Comparison of ENCODE assay signal across 8 mouse cellular contexts in the genomic region with DNA sequence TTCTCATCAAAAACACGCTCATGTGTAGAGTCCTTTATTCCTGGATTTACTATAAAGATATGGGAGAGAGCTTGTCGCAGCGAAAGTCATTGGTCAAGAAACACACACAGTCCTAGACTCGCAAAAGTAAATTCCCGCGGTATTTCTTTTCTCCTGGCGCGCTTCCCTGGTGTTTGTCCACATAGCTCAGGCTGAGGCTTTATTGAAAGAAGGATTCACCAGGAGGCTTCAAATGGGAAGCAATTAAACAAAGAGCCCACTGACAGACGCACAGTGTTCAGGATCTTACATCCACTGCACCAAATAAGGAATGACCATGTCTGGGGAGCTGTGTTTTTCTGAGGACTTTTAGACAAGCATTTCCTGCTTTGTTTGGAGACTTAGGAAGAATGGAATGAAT.
DNase-seq lines count a peak whose midpoint lies in the region; ATAC-seq and TF ChIP-seq lines count a peak whose summit lies in the region.

No protein-coding gene starts in this region.

- WGBS in forebrain, embryonic 13.5 days = 60% methylated on average over 9 of the region's 9 CpGs
- WGBS in forebrain, embryonic 15.5 days = 56% methylated on average over 9 of the region's 9 CpGs
- WGBS in heart, postnatal 0 days = 57% methylated on average over 9 of the region's 9 CpGs
- WGBS in limb, embryonic 14.5 days = 50% methylated on average over 9 of the region's 9 CpGs

- TF ChIP-seq POLR2A in limb, embryonic 14.5 days (IDR thresholded peaks at IDR 0.05; ENCODE audit: borderline replicate concordance, extremely low read depth, insufficient read depth, insufficient read length) = no peak

- H3K9me3 ChIP-seq in forebrain, embryonic 13.5 days (replicated peaks) = no peaks in the 10 kb centered on the region
- H3K9me3 ChIP-seq in forebrain, embryonic 15.5 days = no peaks in the 10 kb centered on the region
- no peaks in the 10 kb centered on the region for H3K9me3 ChIP-seq in heart, postnatal 0 days (replicated peaks; ENCODE audit: control insufficient read depth, low read length)
- H3K9me3 ChIP-seq in limb, embryonic 14.5 days (ENCODE audit: control insufficient read depth, low read length) = no peaks in the 10 kb centered on the region

- no peak overlapping the region for H3K4me3 ChIP-seq in forebrain, embryonic 13.5 days
- H3K4me3 ChIP-seq in forebrain, embryonic 15.5 days = no peak overlapping the region
- no peak overlapping the region; the same call in 1 of the 2 replicates for H3K4me3 ChIP-seq in brown adipose tissue, adult 24 weeks (ENCODE audit: insufficient read depth, low read depth, low read length)
- 0 out of 2 replicates have a peak overlapping the region, but pooled peaks have one; percentile 2 for H3K4me3 ChIP-seq in heart, postnatal 0 days (ENCODE audit: low read depth, low read length)
- H3K4me3 ChIP-seq in limb, embryonic 14.5 days (replicated peaks; ENCODE audit: low read length) = no peak overlapping the region

- no peak for TF ChIP-seq EP300 in heart, postnatal 0 days (IDR thresholded peaks at IDR 0.05; ENCODE audit: low read depth)

- H3K27ac ChIP-seq in forebrain, embryonic 13.5 days = no peak overlapping the region
- no peak overlapping the region for H3K27ac ChIP-seq in forebrain, embryonic 15.5 days (replicated peaks)
- H3K27ac ChIP-seq in brown adipose tissue, adult 24 weeks (replicated peaks; ENCODE audit: low read depth, low read length) = peak overlapping the region; percentile 31; the same call in 1 of the 2 replicates
- H3K27ac ChIP-seq in heart, postnatal 0 days (ENCODE audit: low read depth) = peak overlapping the region; percentile 61
- no peak overlapping the region; the same call in 1 of the 2 replicates for H3K27ac ChIP-seq in limb, embryonic 14.5 days (replicated peaks; ENCODE audit: low read depth, low read length)

- H3K36me3 ChIP-seq in forebrain, embryonic 13.5 days (ENCODE audit: poor library complexity, severe bottlenecking) = no peaks in the 10 kb centered on the region
- H3K36me3 ChIP-seq in forebrain, embryonic 15.5 days = no peaks in the 10 kb centered on the region
- H3K36me3 ChIP-seq in heart, postnatal 0 days (replicated peaks; ENCODE audit: control insufficient read depth, insufficient read depth, low read length) = no peaks in the 10 kb centered on the region
- H3K36me3 ChIP-seq in limb, embryonic 14.5 days (ENCODE audit: control insufficient read depth, insufficient read depth, low read length) = no peaks in the 10 kb centered on the region

- 0 out of 2 replicates have a peak, but pooled peaks cover 4% of the 10 kb centered on the region for H3K4me1 ChIP-seq in forebrain, embryonic 13.5 days
- H3K4me1 ChIP-seq in forebrain, embryonic 15.5 days = no peaks in the 10 kb centered on the region; the same call in 1 of the 2 replicates
- H3K4me1 ChIP-seq in brown adipose tissue, adult 24 weeks (ENCODE audit: control insufficient read depth, insufficient read depth, insufficient read length, low read length) = peaks cover 3% of the 10 kb centered on the region
- peaks cover 19% of the 10 kb centered on the region for H3K4me1 ChIP-seq in heart, postnatal 0 days (ENCODE audit: control insufficient read depth, insufficient read depth)
- H3K4me1 ChIP-seq in limb, embryonic 14.5 days (ENCODE audit: control insufficient read depth, insufficient read depth, low read length) = peaks cover 23% of the 10 kb centered on the region

- no peak overlapping the region for H3K4me2 ChIP-seq in forebrain, embryonic 13.5 days
- H3K4me2 ChIP-seq in forebrain, embryonic 15.5 days (replicated peaks) = no peak overlapping the region
- peak overlapping the region; percentile 42 for H3K4me2 ChIP-seq in heart, postnatal 0 days (ENCODE audit: low read depth, low read length)
- no peak overlapping the region; the same call in 1 of the 2 replicates for H3K4me2 ChIP-seq in limb, embryonic 14.5 days (replicated peaks; ENCODE audit: low read depth, low read length, severe bottlenecking)

- TF ChIP-seq CTCF in heart, postnatal 0 days (IDR thresholded peaks at IDR 0.05; ENCODE audit: low read depth) = no peak

- no peak for DNase-seq in heart, postnatal 0 days (ENCODE audit: low spot score)
- peak; percentile 16 for DNase-seq in limb, embryonic 14.5 days (ENCODE audit: low spot score)
- no peak for DNase-seq in spleen, adult 12 weeks (ENCODE audit: low spot score)
- DNase-seq in c-Kit-positive CD71-positive TER-119-positive erythroid progenitor cells, embryonic 14.5 days (ENCODE audit: low spot score) = no peak
- no peak for DNase-seq in cerebellum, postnatal 4 days (ENCODE audit: low spot score in 2 of 2)

- H3K27me3 ChIP-seq in forebrain, embryonic 13.5 days = no peaks in the 10 kb centered on the region
- H3K27me3 ChIP-seq in forebrain, embryonic 15.5 days = no peaks in the 10 kb centered on the region
- H3K27me3 ChIP-seq in heart, postnatal 0 days (ENCODE audit: control insufficient read depth, insufficient read depth, low read length) = no peaks in the 10 kb centered on the region
- no peaks in the 10 kb centered on the region for H3K27me3 ChIP-seq in limb, embryonic 14.5 days (ENCODE audit: control insufficient read depth, insufficient read depth, low read length)

- H3K9ac ChIP-seq in forebrain, embryonic 13.5 days = no peak overlapping the region
- H3K9ac ChIP-seq in forebrain, embryonic 15.5 days (replicated peaks) = no peak overlapping the region
- H3K9ac ChIP-seq in heart, postnatal 0 days (replicated peaks; ENCODE audit: low read depth, low read length) = no peak overlapping the region
- no peak overlapping the region for H3K9ac ChIP-seq in limb, embryonic 14.5 days (ENCODE audit: low read depth, low read length, severe bottlenecking)

- peak; percentile 27; the same call in 1 of the 2 replicates for ATAC-seq in forebrain, embryonic 13.5 days
- no peak for ATAC-seq in forebrain, embryonic 15.5 days (replicated peaks)
- peak; percentile 41 for ATAC-seq in heart, postnatal 0 days (ENCODE audit: insufficient read depth, low read depth)
- no peak for ATAC-seq in limb, embryonic 14.5 days (ENCODE audit: low FRiP score, low read depth)

Comparison
In these comparisons a context has a peak if more than half of its experiments do, and no peak if none do; other contexts are left out.
1. ATAC-seq: peak in forebrain, embryonic 13.5 days (single experiment) and heart, postnatal 0 days (single experiment); none in forebrain, embryonic 15.5 days (single experiment) and limb, embryonic 14.5 days (single experiment).
2. H3K27ac ChIP-seq: peak in brown adipose tissue, adult 24 weeks (single experiment) and heart, postnatal 0 days (single experiment); none in forebrain, embryonic 13.5 days (single experiment), forebrain, embryonic 15.5 days (single experiment) and limb, embryonic 14.5 days (single experiment).